Mouse (Mus musculus) Patski (cell line): ENCODE measurements at regions not wholly inside any gene's neighbourhood (a gene's known extent, or its start where the extent isn't known, plus 50 kb on each side); places are given as distances from the start of the nearest gene placed in this dataset.

Experiments
- ATAC-seq: fragments of 100-300 bp; one replicate; pipeline ENCODE4 v1.8.0; 2021
- CTCF ChIA-PET: fragments of 350-600 bp; sonication (Branson Sonifier 250); formaldehyde crosslinking; loops from one replicate; lab custom pipeline; 2022; ENCODE audit warnings: inconsistent platforms; lab: Charles Lee
- POLR2A ChIA-PET: fragments of 350-600 bp; sonication (Branson Sonifier 250); formaldehyde crosslinking; loops from one replicate; lab custom pipeline; 2022; ENCODE audit warnings: antibody characterized with exemption, inconsistent platforms; lab: Charles Lee
- DNase-seq: peaks from one replicate; pipeline ENCODE4 v3.0.0-alpha.2; 2011; ENCODE audit warnings: low read depth, low spot score
- H3K27me3 ChIP-seq: fragments of 371-371 bp; one replicate; pipeline ENCODE4 v1.5.1; 2021
- CTCF ChIP-seq: fragments of 100-300 bp; IDR thresholded peaks from one replicate; pipeline ENCODE4 v1.5.1; 2021
- in situ Hi-C: fragments of 300-500 bp; cut with MboI; formaldehyde crosslinking; loops from 3 replicates; pipeline ENCODE4 v1.11.1; 2018; ENCODE audit warnings: low pct_unique_long_range_greater_than_20kb, mixed read lengths

GRCm38 (mm10) chr8:26507611-26508070, 388.3 kb downstream of the Gm45692 start:
- CTCF ChIA-PET: no interaction called here
- TF ChIP-seq CTCF: no peak
- ATAC-seq (no peak), DNase-seq (no peak)
- peaks cover 10% of the 10 kb centered on the region for H3K27me3 ChIP-seq
- in situ Hi-C loops: no loop called here
- POLR2A ChIA-PET: no interaction called here

GRCm38 (mm10) chr8:26509254-26509653, 389.9 kb downstream of the Gm45692 start:
- in situ Hi-C loops: no loop called here
- POLR2A ChIA-PET: no interaction called here
- no peak for TF ChIP-seq CTCF
- CTCF ChIA-PET: no interaction called here
- H3K27me3 ChIP-seq: peaks cover 10% of the 10 kb centered on the region
- no peak for DNase-seq
- ATAC-seq: no peak

DNA sequence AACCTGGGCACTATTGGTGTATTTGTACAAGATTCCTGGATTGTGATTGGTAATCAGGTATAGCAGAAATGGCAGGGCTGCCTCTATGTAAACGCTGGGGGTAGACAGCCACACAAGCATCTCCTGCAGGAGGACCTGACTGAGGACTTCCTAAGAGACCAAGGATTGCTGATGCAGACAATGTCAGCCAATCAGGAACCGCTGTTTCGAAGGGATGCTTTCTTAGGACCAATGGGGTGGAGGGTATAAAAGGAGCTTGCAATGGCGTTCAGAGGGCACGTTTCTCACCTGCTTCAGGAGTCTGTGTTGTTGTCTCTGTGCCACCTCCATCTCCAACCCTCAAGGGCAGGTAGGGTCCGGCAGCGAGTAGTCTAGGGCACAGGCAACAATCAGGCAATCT, 393.7 kb downstream of the Gm45692 start:
- ATAC-seq (no peak), DNase-seq (no peak)
- peaks cover 12% of the 10 kb centered on the region for H3K27me3 ChIP-seq
- POLR2A ChIA-PET: no interaction called here
- CTCF ChIA-PET: no interaction called here
- TF ChIP-seq CTCF: no peak
- in situ Hi-C loops: no loop called here

DNA sequence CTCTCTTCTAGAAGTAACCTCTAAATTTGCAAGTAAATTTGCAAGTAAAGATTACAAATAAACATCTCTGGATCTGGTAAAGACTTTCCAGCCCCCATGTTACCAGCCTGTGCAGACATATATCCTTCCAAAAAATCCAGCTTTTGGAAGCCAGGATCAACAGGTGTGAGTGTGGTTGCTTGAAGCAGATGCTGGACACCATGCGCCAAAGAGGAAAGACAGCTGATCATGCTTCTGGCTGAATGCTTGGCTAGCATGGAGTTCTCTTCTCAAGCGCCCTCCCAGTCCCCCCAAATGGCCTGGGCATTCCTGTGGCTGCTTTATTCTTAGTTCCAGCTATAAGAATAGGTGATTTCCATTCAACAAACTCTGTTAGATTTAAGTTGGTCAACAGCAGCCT, 404.9 kb downstream of the Gm45692 start:
- ChIA-PET POLR2A (no interaction called here), CTCF (no interaction called here)
- in situ Hi-C loops: no loop called here
- peaks cover 39% of the 10 kb centered on the region for H3K27me3 ChIP-seq
- TF ChIP-seq CTCF: no peak
- no peak for ATAC-seq
- DNase-seq: no peak

GRCm38 (mm10) chr8:26526474-26527185, 407.3 kb downstream of the Gm45692 start:
- no peak for ATAC-seq
- no peak for DNase-seq
- no peak for TF ChIP-seq CTCF

DNA sequence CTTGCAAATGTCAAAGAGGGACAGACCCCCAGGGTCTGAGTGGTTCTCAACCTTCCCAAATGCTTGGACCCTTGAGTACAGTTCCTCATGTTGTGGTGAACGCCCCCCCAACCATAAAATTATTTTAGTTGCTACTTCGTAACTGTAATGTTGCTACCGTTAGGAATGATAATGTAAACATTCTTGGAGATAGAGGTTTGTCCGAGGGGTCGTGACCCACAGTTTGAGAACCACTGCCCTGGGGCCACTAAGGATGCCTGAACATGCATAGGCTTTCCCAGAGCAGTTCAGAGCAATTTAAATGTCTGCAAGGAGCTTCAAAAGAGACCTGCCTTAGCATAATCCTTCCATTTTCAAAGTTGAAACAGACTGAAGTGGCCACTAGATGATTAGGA, 407.8 kb downstream of the Gm45692 start:
- DNase-seq: no peak
- ChIA-PET CTCF (no interaction called here), POLR2A (no interaction called here)
- in situ Hi-C loops: no loop called here
- TF ChIP-seq CTCF: no peak
- no peak for ATAC-seq
- peaks cover 34% of the 10 kb centered on the region for H3K27me3 ChIP-seq

More at GRCm38 (mm10) chr8:26526474-26527185, 407.3 kb downstream of the Gm45692 start:
- peaks cover 39% of the 10 kb centered on the region for H3K27me3 ChIP-seq
- in situ Hi-C loops: no loop called here
- ChIA-PET CTCF (no interaction called here), POLR2A (no interaction called here)

DNA sequence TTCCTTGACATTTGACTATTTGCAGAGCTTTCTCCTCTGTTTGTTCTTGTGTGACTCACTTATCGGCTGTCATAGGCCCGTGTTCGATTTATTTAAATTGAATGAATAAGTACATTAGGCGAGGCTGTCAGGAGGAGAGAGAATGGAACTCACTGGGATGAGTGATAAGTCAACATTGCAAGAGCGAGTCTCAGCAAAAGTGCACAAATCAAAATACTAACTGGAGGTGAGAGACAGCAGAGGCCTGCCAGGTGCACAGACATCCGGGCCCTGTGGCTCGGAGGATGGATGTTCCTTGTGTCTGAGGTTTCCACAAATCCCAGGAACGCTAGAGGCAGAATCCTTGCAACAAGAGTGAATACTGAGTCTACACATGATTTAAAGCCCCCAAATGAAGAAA, 410.6 kb downstream of the Gm45692 start:
- CTCF ChIA-PET: no interaction called here
- in situ Hi-C loops: no loop called here
- peaks cover 50% of the 10 kb centered on the region for H3K27me3 ChIP-seq
- POLR2A ChIA-PET: no interaction called here
- DNase-seq (no peak), ATAC-seq (no peak)
- TF ChIP-seq CTCF: no peak

GRCm38 (mm10) chr8:26533444-26534421, 414.4 kb downstream of the Gm45692 start:
- TF ChIP-seq CTCF: no peak
- peaks cover 48% of the 10 kb centered on the region for H3K27me3 ChIP-seq
- POLR2A ChIA-PET: no interaction called here
- no peak for ATAC-seq
- CTCF ChIA-PET: interaction anchor here (1.3 kb wide), 1 partner anchor 12 kb away, joined by 3 read pairs; no protein-coding TSS in a partner anchor
- in situ Hi-C loops: no loop called here
- no peak for DNase-seq

DNA sequence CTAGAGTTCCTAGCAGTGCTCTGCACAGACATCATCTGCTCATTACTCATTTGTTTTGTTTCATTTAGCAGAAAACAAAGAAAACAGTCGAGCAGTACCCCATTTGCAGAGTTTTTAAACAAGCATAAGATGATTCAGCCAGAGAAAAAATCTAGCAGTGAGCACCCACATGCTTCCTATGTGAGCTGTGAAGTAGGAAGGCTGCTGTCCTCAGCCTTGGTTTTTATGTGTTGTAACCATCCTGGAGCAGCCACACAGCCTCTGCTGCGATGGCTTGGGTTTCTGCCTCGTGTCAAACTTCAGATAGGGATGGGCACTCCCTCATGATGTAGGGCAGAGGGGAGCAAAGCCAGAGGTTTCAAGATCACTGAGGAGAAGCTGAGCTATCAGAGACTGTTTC, 416.5 kb downstream of the Gm45692 start:
- TF ChIP-seq CTCF: no peak
- ChIA-PET POLR2A (no interaction called here), CTCF (interaction anchor here (0.8 kb wide), 1 partner anchor 20 kb away, joined by 3 read pairs; no protein-coding TSS in a partner anchor)
- ATAC-seq (no peak), DNase-seq (no peak)
- peaks cover 48% of the 10 kb centered on the region for H3K27me3 ChIP-seq
- in situ Hi-C loops: no loop called here

DNA sequence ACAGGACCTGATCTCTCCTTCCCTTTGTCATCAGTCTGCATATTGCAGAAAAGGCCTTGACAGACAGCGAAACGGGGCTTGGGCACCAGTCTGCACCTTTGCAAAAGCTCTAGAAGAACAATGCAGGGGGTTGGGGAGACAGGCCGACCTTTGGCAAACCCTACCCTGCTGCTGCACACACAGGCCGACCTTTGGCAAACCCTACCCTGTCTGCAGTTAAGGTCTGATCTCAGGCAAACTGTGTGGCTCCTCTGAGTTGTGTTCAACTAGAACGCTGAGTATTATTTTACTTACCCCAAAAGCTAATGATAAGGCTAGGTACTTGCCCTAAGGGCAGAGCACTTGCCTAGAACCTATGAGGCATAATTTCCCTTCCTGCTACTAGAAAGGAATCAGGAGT, 423.4 kb upstream of the Zfp703 start:
- no peak for TF ChIP-seq CTCF
- H3K27me3 ChIP-seq: peaks cover 11% of the 10 kb centered on the region
- POLR2A ChIA-PET: no interaction called here
- CTCF ChIA-PET: no interaction called here
- in situ Hi-C loops: no loop called here
- ATAC-seq: no peak
- DNase-seq: no peak

DNA sequence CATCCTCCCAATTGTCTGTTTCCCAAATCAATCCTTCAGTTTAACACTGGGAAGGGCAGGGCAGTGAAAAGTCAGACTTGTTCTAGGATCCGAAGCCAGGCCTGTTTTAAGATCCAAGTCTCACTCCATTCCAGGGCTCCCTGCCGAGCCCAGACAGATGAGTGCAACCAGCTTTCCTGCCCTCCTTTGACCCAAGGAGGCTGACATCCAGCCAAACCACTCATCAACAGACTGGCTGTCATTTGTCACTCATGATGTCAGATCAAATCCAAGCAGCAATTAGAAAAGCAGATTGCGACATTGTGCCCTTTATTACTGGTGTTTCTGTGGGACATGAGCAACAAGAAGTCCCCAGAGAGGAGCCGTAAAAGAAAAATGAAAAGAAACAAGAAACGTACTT, 417.9 kb upstream of the Zfp703 start:
- peaks cover 22% of the 10 kb centered on the region for H3K27me3 ChIP-seq
- CTCF ChIA-PET: no interaction called here
- POLR2A ChIA-PET: interaction anchor here (0.6 kb wide), 1 partner anchor 90 kb away, joined by 3 read pairs; no protein-coding TSS in a partner anchor
- no peak for TF ChIP-seq CTCF
- in situ Hi-C loops: no loop called here
- ATAC-seq: no peak
- no peak for DNase-seq
